Mouse (Mus musculus) T-helper 17 cell (primary cell): Measurements from ENCODE around the gene Bhlha15.

Experiments used
- in situ Hi-C, 2 experiments: fragments of 300-600 bp; cut with MboI, MseI; formaldehyde crosslinking; loops; 1 replicate in 1 of 2; 2 replicates in 1 of 2; pipeline ENCODE4 v1.15.1; 2025; ENCODE audit warnings: high pct_unique_total_duplicates in 2 of 2

Bhlha15 gene

GRCm38 (mm10) chr5:144189950-144190583 is at the start of gene Bhlha15:
Bhlha15 (plus strand) TSS chr5:144190286.
- in situ Hi-C loops: no loop called here

GRCm38 (mm10) chr5:144143531-144143930 is 46.6 kb upstream of the Bhlha15 start:
- in situ Hi-C loops: no loop called here

GRCm38 (mm10) chr5:144146898-144147297 is 43.2 kb upstream of the Bhlha15 start:
- in situ Hi-C loops: no loop called here

- in situ Hi-C loops: no loop called here
Observed at GRCm38 (mm10) chr5:144149530-144149929, 40.6 kb upstream of the Bhlha15 start.

GRCm38 (mm10) chr5:144151270-144151669 is 38.8 kb upstream of the Bhlha15 start:
- in situ Hi-C loops: no loop called here

- in situ Hi-C loops: no loop called here
Observed at GRCm38 (mm10) chr5:144154528-144154927, 35.6 kb upstream of the Bhlha15 start.

GRCm38 (mm10) chr5:144158604-144159003 is 31.5 kb upstream of the Bhlha15 start:
- in situ Hi-C loops: loop anchor here (5.0 kb wide), 2 partner anchors 106 to 121 kb away; no protein-coding TSS in a partner anchor

GRCm38 (mm10) chr5:144159137-144159536 is 30.9 kb upstream of the Bhlha15 start:
- in situ Hi-C loops: loop anchor here (5.0 kb wide), 2 partner anchors 107 to 122 kb away; no protein-coding TSS in a partner anchor

- in situ Hi-C loops: no loop called here
Observed at GRCm38 (mm10) chr5:144162080-144162812, 27.8 kb upstream of the Bhlha15 start.

- in situ Hi-C loops: no loop called here
Observed at GRCm38 (mm10) chr5:144162813-144163517, 27.1 kb upstream of the Bhlha15 start.

GRCm38 (mm10) chr5:144165756-144166155 is 24.3 kb upstream of the Bhlha15 start:
- in situ Hi-C loops: no loop called here

- in situ Hi-C loops: no loop called here
Observed at GRCm38 (mm10) chr5:144169275-144169975, 20.7 kb upstream of the Bhlha15 start.

- in situ Hi-C loops: no loop called here
Observed at GRCm38 (mm10) chr5:144173648-144174047, 16.4 kb upstream of the Bhlha15 start.

GRCm38 (mm10) chr5:144178216-144178615 is 11.9 kb upstream of the Bhlha15 start:
- in situ Hi-C loops: no loop called here

- in situ Hi-C loops: no loop called here
Observed at GRCm38 (mm10) chr5:144181249-144181648, 8.8 kb upstream of the Bhlha15 start.

- in situ Hi-C loops: no loop called here
Observed at GRCm38 (mm10) chr5:144182542-144183247, 7.4 kb upstream of the Bhlha15 start.

- in situ Hi-C loops: no loop called here
Observed at GRCm38 (mm10) chr5:144183248-144183559, 6.9 kb upstream of the Bhlha15 start.

- in situ Hi-C loops: no loop called here
Observed at GRCm38 (mm10) chr5:144183647-144184335, 6.3 kb upstream of the Bhlha15 start.

GRCm38 (mm10) chr5:144184350-144185045 is 5.6 kb upstream of the Bhlha15 start:
- in situ Hi-C loops: no loop called here

GRCm38 (mm10) chr5:144188422-144188821 is 1.7 kb upstream of the Bhlha15 start:
- in situ Hi-C loops: no loop called here
